Mouse (Mus musculus) induced T-regulatory cell, adult 2 months (primary cell): Measurements from ENCODE around the gene Enpp7.
A peak's percentile ranks its signal among the peaks of the same experiment; 100 is the strongest.

Experiments used
- DNase-seq: peaks from one replicate; pipeline ENCODE4 v3.0.0-alpha.2; 2012; ENCODE audit warnings: low read depth

The Enpp7 gene

DNA sequence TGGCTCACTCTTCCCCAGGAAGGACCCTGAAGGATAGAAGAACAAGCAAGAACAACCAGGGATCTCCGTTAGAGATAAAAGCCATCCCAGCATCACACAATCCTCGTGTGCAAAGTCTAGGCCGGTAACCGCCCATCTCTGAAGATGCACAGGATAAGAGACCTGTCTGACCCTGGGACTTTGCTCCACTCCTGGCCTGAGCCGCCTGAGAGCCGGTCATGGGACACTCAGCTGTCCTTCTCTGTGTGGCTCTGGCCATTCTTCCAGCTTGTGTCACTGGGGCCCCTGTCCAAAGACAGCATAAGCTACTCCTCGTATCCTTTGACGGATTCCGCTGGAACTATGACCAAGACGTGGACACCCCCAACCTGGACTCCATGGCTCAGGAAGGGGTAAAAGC lies at the start of gene Enpp7:
Gene Enpp7 (plus strand): TSS at position 190 of the 400 bp plus-strand sequence.
- DNase-seq, result no peak

DNA sequence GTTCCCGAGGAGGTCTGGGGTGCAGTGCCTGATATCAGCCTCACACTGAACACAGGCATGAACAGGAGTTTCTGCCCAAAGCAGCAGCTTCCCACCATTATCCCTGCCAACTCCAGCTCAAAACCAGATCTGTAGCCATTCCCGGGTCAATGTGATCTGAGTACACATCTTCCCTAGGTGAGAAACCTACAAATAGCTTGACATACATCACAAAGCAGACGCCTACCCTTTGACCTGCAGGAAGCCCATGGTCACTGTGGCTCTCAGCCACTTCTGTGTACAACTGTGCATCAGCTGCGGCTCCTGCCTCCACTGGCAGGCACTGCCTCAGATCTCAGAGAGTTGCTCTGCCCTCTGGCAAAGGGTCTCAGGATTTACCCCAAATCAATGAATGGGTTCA lies 48.3 kb upstream of the Enpp7 start:
- DNase-seq, result no peak

DNA sequence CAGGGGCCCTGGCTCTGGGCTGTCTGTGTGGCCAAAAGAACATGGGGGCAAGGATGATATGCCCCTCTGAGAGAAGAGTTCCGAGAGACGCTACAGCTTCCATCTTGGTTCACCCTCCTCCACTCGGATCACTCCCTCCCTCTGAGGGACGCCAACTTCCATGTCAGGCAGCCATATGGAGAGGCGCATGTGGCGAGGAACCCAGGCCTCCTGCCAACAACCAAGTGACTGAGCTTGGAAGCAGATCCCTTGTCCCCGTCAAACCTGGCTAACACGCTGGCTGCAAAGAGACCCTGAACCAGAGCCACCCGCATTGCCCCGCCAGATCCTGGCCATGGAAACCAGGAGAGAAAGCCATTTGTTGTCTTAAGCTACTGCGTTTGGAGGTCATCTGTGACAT lies 47.4 kb upstream of the Enpp7 start:
- DNase-seq, result no peak

DNA sequence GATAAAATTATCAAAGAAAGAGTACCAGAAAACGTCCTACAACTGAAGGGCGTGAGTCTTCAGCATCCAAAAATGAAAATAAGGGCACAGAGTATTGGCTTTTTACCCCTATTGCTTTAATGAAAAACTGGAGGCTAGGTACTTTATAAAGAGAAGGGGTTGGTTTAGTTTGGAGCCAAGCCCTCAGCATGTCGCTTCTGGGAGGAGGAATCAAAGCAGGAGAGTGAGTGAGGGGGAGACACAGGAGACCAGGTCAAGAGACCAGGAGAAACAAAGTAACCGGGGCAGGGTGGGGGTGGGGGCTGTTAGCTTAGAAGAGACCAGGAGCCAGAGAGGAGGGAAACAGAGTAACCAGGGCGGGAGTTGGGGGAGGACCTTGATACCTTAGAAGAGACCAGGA lies 46.7 kb upstream of the Enpp7 start:
- DNase-seq, result no peak

DNA sequence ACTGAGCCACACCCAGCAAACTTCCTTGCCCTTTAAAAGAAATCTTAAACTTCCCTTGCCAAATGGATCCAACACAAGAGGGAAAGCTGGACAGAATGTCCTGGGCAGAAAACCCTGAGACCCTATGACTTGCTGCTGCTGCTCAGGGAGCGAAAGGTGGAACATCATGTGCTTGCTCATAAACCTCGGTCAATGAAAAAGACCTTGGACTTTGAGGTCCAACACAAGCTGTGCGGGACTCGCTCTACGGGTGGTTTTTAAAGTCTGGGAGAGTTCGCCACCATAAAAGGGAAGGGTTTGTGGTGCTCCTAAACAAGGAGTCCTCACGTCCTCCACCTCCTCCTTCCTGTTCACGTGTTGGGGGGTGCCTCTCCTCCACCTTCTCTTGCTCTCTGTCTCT lies 42.1 kb upstream of the Enpp7 start:
- no peak for DNase-seq

DNA sequence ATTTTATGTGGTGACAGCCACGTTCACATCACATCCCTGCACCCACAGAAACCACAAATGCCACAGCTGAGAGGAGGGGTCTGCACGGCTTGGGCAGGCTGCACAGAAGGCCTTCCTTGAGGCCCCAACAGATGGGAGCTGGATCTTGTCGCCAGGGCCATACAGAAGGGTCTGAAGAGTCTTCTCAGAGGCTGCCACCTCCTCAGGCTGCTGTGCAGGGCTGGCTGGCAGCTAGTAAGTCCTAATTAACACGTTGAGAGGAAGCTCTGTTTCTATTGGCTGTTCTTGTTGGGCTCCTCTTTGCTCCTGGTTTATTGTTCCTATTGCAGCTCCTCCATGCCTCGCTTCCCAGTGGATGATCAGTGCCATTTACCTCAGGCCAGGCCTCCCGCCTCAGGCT lies 33.0 kb upstream of the Enpp7 start:
- DNase-seq, result no peak

DNA sequence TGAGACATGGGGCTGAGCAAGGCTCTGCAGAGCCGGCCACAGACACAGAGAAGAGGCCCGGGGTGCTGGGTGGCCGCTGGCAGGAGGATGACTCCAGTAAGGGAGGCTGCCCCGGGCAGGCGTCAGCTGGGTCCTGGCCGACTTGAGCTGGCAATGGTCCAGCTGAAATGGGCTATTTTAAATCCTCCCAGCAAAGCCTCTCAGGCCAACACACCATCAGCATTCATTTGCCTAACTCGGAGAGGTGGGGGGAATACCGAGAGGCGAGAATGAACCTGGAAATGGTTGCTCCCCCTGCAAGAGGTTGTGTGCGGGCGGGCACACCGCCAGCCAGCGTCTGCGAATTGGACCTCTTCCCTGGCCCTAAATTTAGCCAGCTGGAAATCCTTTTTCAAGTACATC lies 30.9 kb upstream of the Enpp7 start:
- no peak for DNase-seq

DNA sequence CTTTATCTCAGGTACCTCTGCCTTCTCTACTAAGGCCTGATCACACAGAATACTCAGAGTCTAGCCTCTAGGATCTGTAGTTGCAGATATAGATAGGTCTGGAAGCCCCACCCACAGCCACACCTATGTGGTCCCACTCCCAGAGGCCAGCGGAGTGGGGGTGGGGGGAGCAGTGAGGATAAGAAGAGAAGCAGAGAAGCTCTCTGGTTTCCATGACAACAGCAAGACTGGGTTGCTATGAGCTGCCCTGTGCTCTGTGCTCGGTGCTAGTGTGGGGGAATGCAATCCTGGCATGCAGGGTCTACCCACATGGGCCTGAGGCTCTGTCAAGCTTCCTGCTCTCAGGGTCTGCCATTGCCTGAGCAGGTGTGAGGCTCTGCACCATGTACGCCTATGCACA lies 27.3 kb upstream of the Enpp7 start:
- DNase-seq, result no peak

DNA sequence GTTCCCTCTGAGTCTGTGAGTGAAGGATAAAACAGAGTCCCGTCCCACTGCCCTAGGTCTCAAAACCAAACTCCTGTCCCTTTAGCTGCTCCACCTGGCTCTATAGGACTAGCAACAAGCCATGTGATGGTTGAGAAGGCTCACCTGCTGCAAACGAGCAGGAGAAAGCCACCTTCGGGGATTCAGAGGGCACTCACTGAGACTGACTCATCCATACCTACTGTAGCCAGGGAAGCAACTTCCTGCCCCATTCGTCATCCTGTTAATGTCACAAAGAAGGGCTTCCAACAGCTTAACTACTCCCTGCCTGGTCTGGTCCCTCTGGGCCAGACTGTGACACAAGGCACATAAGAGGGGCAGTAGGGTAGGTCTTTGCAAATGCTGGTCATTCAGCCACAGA lies 25.5 kb upstream of the Enpp7 start:
- no peak for DNase-seq

DNA sequence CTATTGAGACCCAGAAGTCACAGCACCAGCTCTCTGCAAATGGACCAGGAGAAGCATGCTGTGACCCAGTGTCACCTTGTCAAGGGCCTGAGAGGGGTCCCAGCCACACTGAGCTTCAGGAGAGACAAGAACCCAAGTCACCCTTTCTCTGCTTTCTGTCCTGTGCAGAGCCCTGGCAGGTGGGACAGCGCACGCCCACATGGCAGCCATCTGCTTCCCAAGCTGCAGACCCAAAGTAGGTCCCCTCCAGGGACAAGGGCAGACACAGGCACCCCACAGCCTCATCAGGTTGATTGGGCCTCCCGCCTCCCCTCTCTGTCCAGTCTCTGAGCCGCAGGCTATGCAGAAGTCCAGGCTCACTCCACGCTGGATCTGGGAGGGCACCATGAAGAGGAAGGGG lies 24.1 kb upstream of the Enpp7 start:
- no peak for DNase-seq

DNA sequence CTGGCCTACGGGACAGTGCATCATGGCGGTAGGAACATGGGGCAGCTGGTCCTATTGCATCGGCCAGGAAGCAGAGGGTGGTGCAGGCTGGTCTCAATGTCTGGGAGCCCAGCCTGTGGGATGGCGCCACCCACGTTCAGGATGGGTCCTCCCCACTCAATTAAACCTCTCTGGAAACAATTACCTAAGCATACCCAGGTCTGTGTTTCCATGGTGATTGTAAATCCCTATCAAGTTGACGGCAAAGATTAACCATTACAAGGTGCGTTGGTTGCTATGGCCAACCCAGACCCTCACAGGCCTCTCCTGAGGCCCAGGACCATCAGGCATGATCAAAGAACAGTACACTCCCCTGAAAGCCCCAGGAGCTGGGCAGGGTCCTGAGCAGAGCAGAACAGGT lies 22.9 kb upstream of the Enpp7 start:
- no peak for DNase-seq

DNA sequence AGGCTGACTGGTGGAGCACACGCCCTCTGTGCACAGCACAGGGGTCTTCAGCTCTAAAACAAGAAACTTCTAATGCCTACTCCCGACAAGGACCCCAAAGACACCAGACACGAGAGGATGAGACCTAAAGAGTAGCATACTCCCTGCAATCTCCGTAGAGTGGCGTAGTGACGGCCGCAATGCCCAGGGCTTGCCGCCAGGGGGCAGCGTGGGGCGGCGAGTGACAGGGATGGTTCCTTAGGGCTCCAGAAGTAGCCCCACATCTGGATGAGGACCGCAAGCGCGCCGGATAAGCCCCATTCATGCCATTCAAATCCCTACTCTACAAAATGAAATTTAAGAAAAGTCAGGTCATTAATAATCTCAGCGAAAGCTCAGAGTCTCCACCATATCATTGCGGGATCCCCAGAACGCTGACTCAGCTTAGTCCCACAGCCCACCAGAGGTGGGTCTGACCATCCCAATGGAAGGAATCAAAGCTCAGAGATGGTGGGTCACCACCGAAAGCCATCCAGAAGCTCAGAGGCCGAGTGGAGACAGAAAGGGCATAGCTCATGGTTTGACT lies 16.4 kb upstream of the Enpp7 start:
- peak; percentile 67 for DNase-seq

DNA sequence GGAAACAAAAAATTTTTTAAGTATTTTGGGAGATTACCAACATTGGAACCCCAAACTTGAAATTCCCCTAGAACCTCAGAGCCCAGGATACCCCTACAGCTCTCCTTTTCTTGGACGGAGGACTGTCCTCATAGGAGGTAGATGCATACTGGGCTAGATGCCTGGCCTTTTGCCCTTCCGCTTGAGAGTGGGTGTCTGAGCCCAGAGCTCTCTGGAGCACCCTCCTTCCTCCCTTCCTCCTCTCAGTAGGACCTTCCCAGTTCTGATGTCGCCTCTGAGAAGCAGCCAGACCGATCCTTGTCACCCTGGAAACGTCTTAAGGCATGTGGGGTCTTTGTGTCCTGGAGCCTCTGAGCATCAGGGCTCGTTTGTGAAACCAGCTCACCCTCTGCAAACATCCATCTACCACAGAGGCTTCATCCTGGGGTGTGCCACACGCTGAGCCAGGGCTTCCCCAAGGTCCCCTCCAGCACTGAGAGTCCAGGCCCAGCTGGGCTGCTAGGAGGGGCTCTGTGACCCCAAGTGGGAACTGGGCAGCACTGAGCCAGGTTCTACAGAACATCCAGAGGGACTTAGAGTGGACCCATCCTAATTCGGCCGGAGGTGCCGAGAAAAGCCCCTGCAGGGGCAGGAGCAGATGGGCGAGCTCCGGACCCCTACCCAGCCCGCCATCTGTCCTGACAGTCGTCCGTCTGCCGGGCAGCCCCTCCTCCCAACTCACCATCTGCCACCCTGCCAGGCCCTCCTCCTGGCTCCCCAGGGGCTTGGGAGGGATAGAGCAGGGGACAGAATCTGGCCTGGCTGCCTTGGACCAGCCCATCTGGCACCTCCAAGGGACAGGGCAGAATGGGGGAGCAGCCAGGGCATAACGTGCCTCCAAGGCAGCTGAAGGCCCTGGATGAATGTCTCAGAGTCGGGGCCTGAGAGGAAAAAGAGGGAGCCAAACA lies 15.3 kb upstream of the Enpp7 start:
- no peak for DNase-seq

DNA sequence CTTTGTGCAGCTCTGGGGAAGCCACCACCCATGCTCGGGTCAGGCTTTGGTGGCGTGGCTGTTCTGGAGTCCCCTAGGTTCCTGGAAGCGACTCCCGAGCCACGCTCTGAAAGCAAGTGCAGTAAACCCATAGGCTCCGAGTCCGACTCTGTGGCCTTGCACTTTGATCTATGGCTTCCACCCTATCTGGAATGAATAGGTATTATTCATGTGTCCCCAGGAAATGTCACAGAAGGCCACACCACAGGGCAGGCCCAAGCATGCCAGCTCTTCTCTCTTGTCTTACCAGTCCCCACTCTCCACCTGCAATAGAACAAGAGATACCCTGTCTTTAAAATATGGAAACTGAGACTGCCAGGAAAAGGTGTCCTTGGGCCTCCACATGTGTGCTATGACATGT lies 13.6 kb upstream of the Enpp7 start:
- DNase-seq, result no peak

DNA sequence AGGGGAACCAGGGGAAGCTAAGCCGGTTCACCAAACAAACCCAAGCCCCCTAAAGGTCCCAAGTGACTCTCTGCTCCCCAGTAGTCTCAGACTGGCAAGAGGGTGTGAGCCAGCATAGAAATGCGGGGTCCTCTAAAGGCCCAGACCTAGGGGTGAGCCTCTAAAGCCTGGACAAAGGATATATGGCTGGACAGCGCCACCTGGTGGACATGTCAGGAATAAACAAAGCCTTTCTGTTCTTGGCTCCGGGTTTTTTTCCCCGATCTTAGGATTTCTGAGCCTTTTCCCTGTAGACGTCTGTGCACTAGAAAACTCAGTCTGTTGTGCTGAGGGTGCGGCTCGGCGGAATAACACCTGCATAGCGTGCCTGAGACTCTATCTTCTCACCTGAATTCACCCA lies 12.6 kb upstream of the Enpp7 start:
- peak; percentile 86 for DNase-seq

DNA sequence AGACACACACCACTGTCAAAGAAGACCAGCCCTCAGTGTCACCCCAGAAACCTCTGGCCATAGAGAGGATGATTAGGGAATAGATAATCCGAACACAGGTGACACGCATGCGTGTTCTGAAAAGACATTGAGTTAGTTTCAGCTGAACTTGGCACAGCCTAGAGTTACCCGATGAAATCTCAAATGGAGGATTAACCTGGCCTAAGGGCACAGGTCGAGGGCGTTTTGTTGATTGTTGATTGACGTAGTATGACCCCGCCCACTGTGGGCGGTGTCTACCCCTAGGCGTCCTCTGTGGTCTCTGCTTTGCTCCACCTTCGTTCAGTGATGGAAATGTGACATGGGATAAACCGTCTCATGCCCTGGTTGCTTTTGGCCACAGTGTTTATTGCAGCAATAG lies 12.1 kb upstream of the Enpp7 start:
- peak; percentile 90 for DNase-seq

DNA sequence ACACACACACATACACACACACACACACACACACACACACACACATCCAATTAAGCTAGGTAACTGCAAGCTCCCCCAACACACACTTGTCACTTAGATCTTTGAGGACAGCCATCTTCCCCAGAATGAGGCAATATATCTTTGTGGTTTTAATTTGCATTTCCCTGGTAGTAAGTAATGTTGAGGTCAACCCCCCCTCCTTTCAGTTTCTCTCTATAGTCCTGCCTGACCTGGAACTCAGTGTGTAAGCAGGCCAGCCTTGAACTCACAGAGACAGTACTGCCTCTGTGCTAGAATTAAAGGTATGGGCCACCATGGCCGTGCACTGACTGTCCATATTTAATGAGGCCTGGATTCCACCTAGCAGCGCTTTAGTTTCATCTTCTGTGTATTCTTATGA lies 7.6 kb upstream of the Enpp7 start:
- peak; percentile 69 for DNase-seq

DNA sequence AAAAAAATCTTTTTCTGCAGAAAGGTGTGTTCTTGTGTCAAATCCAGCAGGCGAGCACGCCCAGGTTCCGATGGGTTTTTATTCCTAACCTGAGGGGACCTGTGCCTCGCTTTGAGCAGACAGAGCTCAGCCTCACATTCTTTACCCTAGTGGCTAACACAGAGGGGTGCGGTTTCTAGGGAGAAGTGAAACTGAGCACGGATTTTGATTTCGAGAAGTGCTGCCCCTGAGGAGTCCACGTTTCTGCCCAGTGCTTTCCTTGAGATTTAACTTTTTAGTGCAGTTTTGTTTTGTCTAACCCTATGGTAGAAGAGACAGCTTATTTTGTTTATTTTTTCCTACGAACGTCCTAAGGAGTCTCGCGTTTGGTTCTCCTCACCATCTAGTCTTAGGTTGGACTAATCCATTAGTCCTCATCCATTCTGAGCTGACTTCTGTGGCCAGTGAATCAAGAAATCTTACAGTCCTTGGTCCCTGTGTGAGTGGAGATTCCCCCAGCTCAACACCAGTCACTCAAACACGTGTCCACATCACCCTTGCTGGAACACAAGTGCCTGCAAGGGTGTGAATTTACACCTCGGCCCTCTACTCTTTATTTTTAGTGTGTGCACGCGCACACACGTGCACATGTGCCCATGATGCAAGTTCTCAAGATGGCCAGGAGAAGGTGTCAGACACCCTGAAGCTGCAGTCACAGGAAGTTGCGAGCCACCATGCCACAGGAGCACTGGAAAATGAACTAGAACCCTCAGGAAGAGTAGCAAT lies 6.8 kb upstream of the Enpp7 start:
- DNase-seq, result peak; percentile 46

DNA sequence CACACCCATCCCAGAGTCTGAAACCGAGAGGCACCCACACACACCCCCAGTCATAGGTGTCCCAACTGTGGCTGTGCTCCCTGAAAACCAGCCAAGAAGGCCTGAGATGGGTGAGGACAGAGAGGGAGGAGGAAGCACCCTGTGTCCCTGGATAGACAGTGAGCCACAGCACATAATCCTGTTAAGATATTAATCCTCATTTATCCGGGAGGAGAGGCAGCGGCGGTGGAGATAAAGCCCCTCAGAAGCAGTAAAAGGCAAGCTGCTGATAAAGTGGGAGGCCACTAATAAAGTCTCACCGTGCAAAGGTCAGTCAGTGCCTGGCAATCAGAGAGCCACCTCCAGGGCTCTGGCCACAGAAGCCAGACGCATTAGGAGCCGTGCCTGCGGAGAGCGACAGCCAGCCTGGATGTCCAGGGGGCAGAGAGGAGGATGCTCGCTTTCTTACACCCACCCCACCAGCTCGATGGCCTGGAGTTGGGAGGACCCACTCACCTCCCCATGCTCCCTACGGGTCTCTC lies 5.3 kb upstream of the Enpp7 start:
- DNase-seq, result no peak

DNA sequence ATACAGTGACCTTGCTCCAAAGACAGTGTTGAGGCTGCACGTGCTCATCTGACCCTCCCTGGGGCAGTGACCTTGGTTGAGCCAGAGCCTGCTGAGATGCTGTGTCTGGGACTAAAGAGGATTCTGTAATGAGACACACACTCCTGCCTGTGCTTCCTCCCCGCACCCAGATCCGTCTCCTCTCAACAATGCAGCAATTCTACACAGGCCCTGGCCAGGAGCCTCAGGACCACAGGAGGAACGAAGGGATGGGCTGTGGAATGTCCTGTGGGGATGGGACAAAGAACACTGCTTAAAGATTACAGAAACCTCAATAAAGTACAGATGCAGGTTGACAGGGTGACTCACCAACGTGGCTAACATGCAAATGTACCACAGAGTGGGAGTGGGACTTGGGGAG lies 2.4 kb upstream of the Enpp7 start:
- no peak for DNase-seq

DNA sequence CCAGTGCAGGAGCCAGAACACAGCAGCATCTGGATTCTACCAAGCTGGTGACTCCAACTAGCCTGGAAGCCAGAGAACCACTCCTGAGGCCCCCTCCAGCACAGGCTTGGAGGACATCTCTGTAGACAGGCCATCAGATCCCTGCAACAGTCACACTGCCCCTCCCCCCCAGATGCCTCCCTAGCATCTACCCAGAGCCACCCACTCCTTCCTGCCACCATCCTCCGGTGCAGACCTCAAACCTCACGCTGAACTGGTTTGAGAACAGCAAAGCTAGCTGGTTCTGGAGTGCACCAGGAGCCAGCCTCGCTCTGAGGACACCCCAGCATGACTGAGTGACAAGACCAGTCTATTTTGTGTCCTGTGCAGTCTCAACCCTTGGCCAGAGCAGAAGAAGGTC lies 4.8 kb downstream of the Enpp7 start:
- peak; percentile 81 for DNase-seq

DNA sequence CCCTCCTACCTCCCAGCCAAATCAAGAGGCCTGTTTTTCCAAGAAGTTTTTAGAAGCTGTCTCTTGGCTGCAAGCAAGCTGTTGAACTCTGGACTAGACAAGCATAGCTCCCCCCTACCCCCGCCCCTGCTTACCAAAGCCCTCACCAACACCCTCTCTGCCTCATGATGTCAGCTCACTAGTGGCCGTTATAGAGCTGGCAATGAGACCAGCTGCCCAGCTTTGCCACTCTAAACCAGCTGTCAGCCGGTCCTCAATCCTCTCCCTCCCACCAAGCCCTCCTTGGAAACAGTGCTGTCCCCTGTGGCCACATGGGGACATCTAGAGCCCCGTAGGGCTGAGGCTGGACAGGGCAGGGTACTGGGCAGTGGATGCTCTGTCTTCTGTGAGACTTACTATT lies 7.5 kb downstream of the Enpp7 start:
- no peak for DNase-seq

DNA sequence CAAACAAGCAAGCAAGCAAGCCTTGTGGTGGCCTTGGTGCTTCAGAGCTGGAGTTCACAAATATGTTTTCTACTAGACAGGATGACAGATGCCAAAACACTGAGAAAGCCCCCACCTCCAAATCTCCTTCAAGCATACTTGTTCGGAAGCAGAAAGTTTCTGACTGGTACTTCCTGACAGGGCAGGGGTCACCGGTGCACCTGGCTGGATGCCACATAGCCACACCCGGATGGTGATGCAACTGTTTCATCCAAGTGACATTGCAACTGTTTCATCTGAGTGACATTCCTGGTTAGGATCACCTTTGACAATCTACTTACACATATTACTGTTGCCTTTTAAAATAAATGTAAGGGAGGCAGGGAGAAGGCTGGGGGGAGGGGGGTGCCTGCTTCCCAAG lies 9.2 kb downstream of the Enpp7 start:
- DNase-seq, result no peak
